Mouse (Mus musculus): ENCODE measurements at regions not wholly inside any gene's neighbourhood (a gene's known extent, or its start where the extent isn't known, plus 50 kb on each side); places are given as distances from the start of the nearest gene placed in this dataset.

GRCm38 (mm10) chr1:143946933-143947332, 57.0 kb downstream of the Rgs2 start:
- DNase-seq, result peak; percentile 43

- DNase-seq, result peak; percentile 52
These were observed 62.5 kb downstream of the Rgs2 start for GRCm38 (mm10) chr1:143941465-143941864.

GRCm38 (mm10) chr1:143939511-143939910, 64.5 kb downstream of the Rgs2 start:
- no peak for DNase-seq

- no peak for DNase-seq
These were observed 65.4 kb downstream of the Rgs2 start for GRCm38 (mm10) chr1:143938569-143938968.

GRCm38 (mm10) chr1:143930798-143931197, 73.2 kb downstream of the Rgs2 start:
- no peak for DNase-seq

GRCm38 (mm10) chr1:143929567-143930165, 74.3 kb downstream of the Rgs2 start:
- no peak for DNase-seq

- DNase-seq, result no peak
These were observed 81.5 kb downstream of the Rgs2 start for GRCm38 (mm10) chr1:143922499-143922898.

- DNase-seq, result no peak
These were observed 83.7 kb downstream of the Rgs2 start for GRCm38 (mm10) chr1:143920256-143920655.

GRCm38 (mm10) chr1:143918949-143919348, 85.0 kb downstream of the Rgs2 start:
- DNase-seq, result peak; percentile 5

GRCm38 (mm10) chr1:143918146-143918774, 85.7 kb downstream of the Rgs2 start:
- DNase-seq, result no peak

GRCm38 (mm10) chr1:143917623-143918022, 86.3 kb downstream of the Rgs2 start:
- peak; percentile 67 for DNase-seq

GRCm38 (mm10) chr1:143916587-143916986, 87.4 kb downstream of the Rgs2 start:
- peak; percentile 44 for DNase-seq

- DNase-seq, result no peak
These were observed 91.4 kb downstream of the Rgs2 start for GRCm38 (mm10) chr1:143912586-143912985.

- DNase-seq, result no peak
These were observed 92.7 kb downstream of the Rgs2 start for GRCm38 (mm10) chr1:143911230-143911629.

- DNase-seq, result no peak
These were observed 93.4 kb downstream of the Rgs2 start for GRCm38 (mm10) chr1:143910530-143910929.

GRCm38 (mm10) chr1:143907312-143907711, 96.6 kb downstream of the Rgs2 start:
- DNase-seq, result no peak

- DNase-seq, result no peak
These were observed 97.1 kb downstream of the Rgs2 start for GRCm38 (mm10) chr1:143906881-143907280.

- DNase-seq, result no peak
These were observed 100.0 kb downstream of the Rgs2 start for GRCm38 (mm10) chr1:143903985-143904384.

- DNase-seq, result no peak
These were observed 100.7 kb downstream of the Rgs2 start for GRCm38 (mm10) chr1:143903234-143903633.

- DNase-seq, result no peak
These were observed 102.6 kb downstream of the Rgs2 start for GRCm38 (mm10) chr1:143901127-143901920.

GRCm38 (mm10) chr1:143888510-143888909, 111.4 kb downstream of the Uchl5 start:
- DNase-seq, result no peak

GRCm38 (mm10) chr1:143888065-143888464, 111.0 kb downstream of the Uchl5 start:
- DNase-seq, result no peak

- DNase-seq, result peak; percentile 65
These were observed 108.9 kb downstream of the Uchl5 start for GRCm38 (mm10) chr1:143886014-143886413.

- DNase-seq, result no peak
These were observed 104.1 kb downstream of the Uchl5 start for GRCm38 (mm10) chr1:143881192-143881591.

Data from lung, postnatal 10 days (tissue).